Mouse (Mus musculus): ENCODE results near the gene Nmd3. TPM values are rescaled to one million over a fixed set of nuclear protein-coding genes. Genes with fewer than 3 reads are reported as not detected.

Gene Nmd3
- polyA plus RNA-seq, 1 experiment from 2014 or later: 142 TPM

GRCm38 (mm10) chr3:69711907-69712600 lies 9.7 kb upstream of the Nmd3 start:
- ATAC-seq: no peak
- Histone ChIP-seq H3K27me3 (replicated peaks; ENCODE audit: control insufficient read depth, insufficient read depth, low read length) (no peaks in the 10 kb centered on the region), H3K27ac (ENCODE audit: low read length) (no peak overlapping the region), H3K4me1 (ENCODE audit: control insufficient read depth, insufficient read depth, low read length) (no peaks in the 10 kb centered on the region), H3K4me2 (ENCODE audit: low read depth, low read length) (no peak overlapping the region), H3K9me3 (ENCODE audit: control insufficient read depth, low read length) (no peaks in the 10 kb centered on the region), H3K36me3 (ENCODE audit: control insufficient read depth, insufficient read depth, low read length) (no peaks in the 10 kb centered on the region), H3K4me3 (ENCODE audit: low read length) (no peak overlapping the region), H3K9ac (ENCODE audit: low read depth, low read length) (no peak overlapping the region)
- 46% methylated on average over 8 of the region's 8 CpGs for WGBS

GRCm38 (mm10) chr3:69717476-69717875 lies 4.3 kb upstream of the Nmd3 start:
- no peak overlapping the region for H3K9ac ChIP-seq (ENCODE audit: low read depth, low read length)
- H3K4me1 ChIP-seq (ENCODE audit: control insufficient read depth, insufficient read depth, low read length): no peaks in the 10 kb centered on the region
- no peaks in the 10 kb centered on the region for H3K27me3 ChIP-seq (replicated peaks; ENCODE audit: control insufficient read depth, insufficient read depth, low read length)
- no peaks in the 10 kb centered on the region for H3K36me3 ChIP-seq (ENCODE audit: control insufficient read depth, insufficient read depth, low read length)
- no peak overlapping the region for H3K4me3 ChIP-seq (ENCODE audit: low read length)
- WGBS: 83% methylated on average over 6 of the region's 6 CpGs
- no peaks in the 10 kb centered on the region for H3K9me3 ChIP-seq (ENCODE audit: control insufficient read depth, low read length)
- no peak overlapping the region for H3K27ac ChIP-seq (ENCODE audit: low read length)
- ATAC-seq: no peak
- H3K4me2 ChIP-seq (ENCODE audit: low read depth, low read length): no peak overlapping the region

GRCm38 (mm10) chr3:69722187-69722867 lies 542 bp downstream of the Nmd3 start:
- WGBS: under 1% methylated on average over 54 of the region's 58 CpGs
- H3K4me3 ChIP-seq (ENCODE audit: low read length): peak overlapping the region; percentile 96
- H3K9ac ChIP-seq (ENCODE audit: low read depth, low read length): peak overlapping the region; percentile 97
- H3K4me2 ChIP-seq (ENCODE audit: low read depth, low read length): peak overlapping the region; percentile 65
- no peaks in the 10 kb centered on the region for H3K27me3 ChIP-seq (replicated peaks; ENCODE audit: control insufficient read depth, insufficient read depth, low read length)
- H3K9me3 ChIP-seq (ENCODE audit: control insufficient read depth, low read length): no peaks in the 10 kb centered on the region
- H3K27ac ChIP-seq (ENCODE audit: low read length): peak overlapping the region; percentile 80
- H3K36me3 ChIP-seq (ENCODE audit: control insufficient read depth, insufficient read depth, low read length): no peaks in the 10 kb centered on the region
- ATAC-seq: peak; percentile 86
- peaks cover 8% of the 10 kb centered on the region for H3K4me1 ChIP-seq (ENCODE audit: control insufficient read depth, insufficient read depth, low read length)

GRCm38 (mm10) chr3:69723161-69723560 lies 1.4 kb downstream of the Nmd3 start:
- Histone ChIP-seq H3K9ac (ENCODE audit: low read depth, low read length) (peak overlapping the region; percentile 97; the same call in 1 of the 2 replicates), H3K9me3 (ENCODE audit: control insufficient read depth, low read length) (no peaks in the 10 kb centered on the region), H3K27me3 (replicated peaks; ENCODE audit: control insufficient read depth, insufficient read depth, low read length) (no peaks in the 10 kb centered on the region), H3K27ac (ENCODE audit: low read length) (no peak overlapping the region), H3K4me3 (ENCODE audit: low read length) (peak overlapping the region; percentile 96), H3K36me3 (ENCODE audit: control insufficient read depth, insufficient read depth, low read length) (no peaks in the 10 kb centered on the region), H3K4me1 (ENCODE audit: control insufficient read depth, insufficient read depth, low read length) (peaks cover 8% of the 10 kb centered on the region), H3K4me2 (ENCODE audit: low read depth, low read length) (peak overlapping the region; percentile 65)
- ATAC-seq: no peak
- 38% methylated on average over 7 of the region's 7 CpGs for WGBS

GRCm38 (mm10) chr3:69730930-69731329 lies 9.1 kb downstream of the Nmd3 start:
- H3K9ac ChIP-seq (ENCODE audit: low read depth, low read length): no peak overlapping the region
- H3K36me3 ChIP-seq (ENCODE audit: control insufficient read depth, insufficient read depth, low read length): peaks cover 3% of the 10 kb centered on the region; the same call in 1 of the 2 replicates
- no peaks in the 10 kb centered on the region for H3K9me3 ChIP-seq (ENCODE audit: control insufficient read depth, low read length)
- no peak overlapping the region for H3K4me2 ChIP-seq (ENCODE audit: low read depth, low read length)
- H3K27me3 ChIP-seq (replicated peaks; ENCODE audit: control insufficient read depth, insufficient read depth, low read length): no peaks in the 10 kb centered on the region
- H3K4me1 ChIP-seq (ENCODE audit: control insufficient read depth, insufficient read depth, low read length): no peaks in the 10 kb centered on the region
- no peak overlapping the region for H3K27ac ChIP-seq (ENCODE audit: low read length)
- ATAC-seq: no peak
- H3K4me3 ChIP-seq (ENCODE audit: low read length): no peak overlapping the region

DNA sequence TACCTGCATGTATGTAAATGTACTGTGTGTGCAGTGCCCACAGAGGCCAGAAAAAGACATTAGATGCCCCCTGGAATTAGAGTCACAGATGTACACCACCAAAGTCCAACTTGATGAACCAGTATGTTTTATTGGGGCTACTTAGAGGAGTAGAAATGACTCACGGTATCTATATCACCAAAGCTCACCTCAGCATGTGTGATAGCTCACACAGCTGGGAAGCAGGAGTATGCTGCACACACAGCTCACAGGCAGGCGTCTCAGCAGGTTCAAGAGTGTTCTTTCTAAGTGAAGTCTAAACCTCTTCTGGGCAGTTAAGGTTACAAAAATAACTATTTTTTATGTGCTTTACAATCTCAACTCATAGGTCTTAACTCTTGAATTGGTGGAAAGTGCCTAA lies 12.2 kb downstream of the Nmd3 start:
- peak; percentile 84 for ATAC-seq
- Histone ChIP-seq H3K9ac (ENCODE audit: low read depth, low read length) (no peak overlapping the region), H3K4me3 (ENCODE audit: low read length) (no peak overlapping the region), H3K4me2 (ENCODE audit: low read depth, low read length) (no peak overlapping the region), H3K36me3 (ENCODE audit: control insufficient read depth, insufficient read depth, low read length) (peaks cover 4% of the 10 kb centered on the region; the same call in 1 of the 2 replicates), H3K27me3 (replicated peaks; ENCODE audit: control insufficient read depth, insufficient read depth, low read length) (no peaks in the 10 kb centered on the region), H3K4me1 (ENCODE audit: control insufficient read depth, insufficient read depth, low read length) (no peaks in the 10 kb centered on the region), H3K27ac (ENCODE audit: low read length) (no peak overlapping the region), H3K9me3 (ENCODE audit: control insufficient read depth, low read length) (no peaks in the 10 kb centered on the region)
- WGBS: 73% methylated on average over 2 of the region's 2 CpGs

DNA sequence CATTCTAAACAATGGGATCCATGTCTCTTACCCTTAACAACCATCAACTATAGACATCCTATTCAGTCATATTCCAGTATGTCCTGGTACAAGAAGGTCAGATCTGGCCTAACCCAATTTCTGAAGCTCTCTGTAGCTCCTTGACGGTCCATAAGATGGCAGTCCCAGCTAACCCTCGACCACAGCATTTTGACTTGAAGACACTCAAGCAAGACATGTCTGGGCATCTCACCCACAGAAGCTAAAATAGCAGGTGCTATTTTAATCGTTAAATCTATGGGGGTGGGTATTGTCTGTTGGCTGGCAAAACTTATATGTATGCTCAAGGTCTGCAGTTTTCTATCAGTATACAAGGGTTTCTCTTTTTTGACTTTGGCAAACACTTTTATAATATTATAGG lies 33.4 kb downstream of the Nmd3 start:
- 78% methylated on average over 3 of the region's 3 CpGs for WGBS
- H3K27me3 ChIP-seq (replicated peaks; ENCODE audit: control insufficient read depth, insufficient read depth, low read length): no peaks in the 10 kb centered on the region
- no peaks in the 10 kb centered on the region for H3K4me1 ChIP-seq (ENCODE audit: control insufficient read depth, insufficient read depth, low read length)
- no peak overlapping the region for H3K9ac ChIP-seq (ENCODE audit: low read depth, low read length)
- ATAC-seq: no peak
- H3K36me3 ChIP-seq (ENCODE audit: control insufficient read depth, insufficient read depth, low read length): no peaks in the 10 kb centered on the region
- H3K27ac ChIP-seq (ENCODE audit: low read length): no peak overlapping the region
- no peak overlapping the region for H3K4me3 ChIP-seq (ENCODE audit: low read length)
- no peak overlapping the region for H3K4me2 ChIP-seq (ENCODE audit: low read depth, low read length)
- H3K9me3 ChIP-seq (ENCODE audit: control insufficient read depth, low read length): no peaks in the 10 kb centered on the region

DNA sequence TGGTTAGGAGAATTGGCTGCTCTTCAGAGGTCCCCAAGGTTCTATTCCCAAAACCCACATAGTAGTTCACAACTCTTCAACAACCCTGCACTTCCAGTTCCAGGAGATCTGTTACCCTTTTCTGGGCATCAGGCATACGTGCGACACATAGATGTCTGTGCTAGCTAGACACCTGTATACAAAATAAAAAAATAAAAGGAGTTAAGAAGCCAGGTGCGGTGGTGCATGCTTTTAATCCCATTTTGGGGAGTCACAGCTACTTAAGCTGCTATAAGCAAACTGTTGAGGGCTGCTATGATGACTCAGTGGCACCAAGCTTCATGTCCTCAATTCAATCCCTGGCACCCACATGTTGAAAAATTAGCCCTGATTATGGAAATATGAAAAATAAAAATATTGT lies 34.2 kb downstream of the Nmd3 start:
- Histone ChIP-seq H3K27me3 (replicated peaks; ENCODE audit: control insufficient read depth, insufficient read depth, low read length) (no peaks in the 10 kb centered on the region), H3K4me3 (ENCODE audit: low read length) (no peak overlapping the region)

DNA sequence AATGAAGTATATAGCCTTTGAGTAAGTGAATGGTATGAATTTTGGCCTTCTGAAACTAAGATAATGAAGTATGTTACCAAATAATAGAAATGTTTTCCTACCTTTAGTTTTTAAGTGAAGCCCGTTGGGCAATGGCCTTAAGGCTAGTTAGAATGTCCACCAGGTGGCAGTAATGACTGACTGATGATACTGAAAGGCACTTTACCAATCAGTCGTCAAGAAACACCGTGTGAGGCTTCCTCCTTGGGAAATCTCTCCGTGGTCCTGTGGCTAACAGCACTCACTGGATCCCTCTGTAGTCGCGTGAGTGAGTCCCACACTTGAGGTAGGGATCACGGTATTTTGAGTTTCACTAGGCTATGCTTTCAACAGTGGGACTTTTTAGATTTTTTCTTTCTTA lies 34.7 kb downstream of the Nmd3 start:
- Histone ChIP-seq H3K36me3 (ENCODE audit: control insufficient read depth, insufficient read depth, low read length) (no peaks in the 10 kb centered on the region), H3K9ac (ENCODE audit: low read depth, low read length) (no peak overlapping the region)
- peak; percentile 72 for ATAC-seq

More for the DNA sequence above, 34.2 kb downstream of the Nmd3 start:
- no peak for ATAC-seq
- H3K9me3 ChIP-seq (ENCODE audit: control insufficient read depth, low read length): no peaks in the 10 kb centered on the region
- WGBS: 88% methylated on average over 3 of the region's 3 CpGs
- no peaks in the 10 kb centered on the region for H3K36me3 ChIP-seq (ENCODE audit: control insufficient read depth, insufficient read depth, low read length)
- no peaks in the 10 kb centered on the region for H3K4me1 ChIP-seq (ENCODE audit: control insufficient read depth, insufficient read depth, low read length)
- H3K27ac ChIP-seq (ENCODE audit: low read length): no peak overlapping the region
- no peak overlapping the region for H3K4me2 ChIP-seq (ENCODE audit: low read depth, low read length)
- no peak overlapping the region for H3K9ac ChIP-seq (ENCODE audit: low read depth, low read length)

More for the DNA sequence above, 34.7 kb downstream of the Nmd3 start:
- H3K4me2 ChIP-seq (ENCODE audit: low read depth, low read length): no peak overlapping the region
- H3K9me3 ChIP-seq (ENCODE audit: control insufficient read depth, low read length): no peaks in the 10 kb centered on the region
- WGBS: 25% methylated on average over 7 of the region's 7 CpGs
- no peak overlapping the region for H3K4me3 ChIP-seq (ENCODE audit: low read length)
- no peaks in the 10 kb centered on the region for H3K27me3 ChIP-seq (replicated peaks; ENCODE audit: control insufficient read depth, insufficient read depth, low read length)
- H3K27ac ChIP-seq (ENCODE audit: low read length): no peak overlapping the region
- no peaks in the 10 kb centered on the region for H3K4me1 ChIP-seq (ENCODE audit: control insufficient read depth, insufficient read depth, low read length)
